Mouse (Mus musculus) kidney, adult 18-20 months (tissue): Measurements from ENCODE around the gene 4930453N24Rik.

Source experiments
- DNase-seq: peaks from one replicate; pipeline ENCODE4 v3.0.0; 2021

Gene 4930453N24Rik

GRCm38 (mm10) chr16:64719096-64719495, 51.9 kb downstream of the 4930453N24Rik start:
- no peak for DNase-seq

GRCm38 (mm10) chr16:64717814-64718213, 53.1 kb downstream of the 4930453N24Rik start:
- no peak for DNase-seq

GRCm38 (mm10) chr16:64711816-64712215, 59.1 kb downstream of the 4930453N24Rik start:
- DNase-seq: no peak
